Mouse (Mus musculus): ENCODE results near the gene Amdhd2.
"Not testable (repeated sequence)": the region's sequence is repeated elsewhere in the genome, so short reads cannot be mapped to it uniquely, and the experiment has no call there.

Gene Amdhd2

GRCm38 (mm10) chr17:24155742-24156141 lies 7.8 kb downstream of the Amdhd2 start:
- DNase-seq = no peak

- DNase-seq = no peak
These were observed 9.1 kb downstream of the Amdhd2 start for GRCm38 (mm10) chr17:24154463-24154862.

GRCm38 (mm10) chr17:24151890-24152563 lies 11.5 kb downstream of the Amdhd2 start:
- DNase-seq = peak; percentile 88

- DNase-seq = no peak
These were observed 12.2 kb downstream of the Amdhd2 start for GRCm38 (mm10) chr17:24151382-24151781.

- DNase-seq = no peak
These were observed 12.7 kb downstream of the Amdhd2 start, which contains the start of gene Pdpk1 for GRCm38 (mm10) chr17:24150824-24151223. Gene Pdpk1 (minus strand): TSS chr17:24150924.

GRCm38 (mm10) chr17:24149421-24149820 lies 14.1 kb downstream of the Amdhd2 start:
- DNase-seq = no peak

- no peak for DNase-seq
These were observed 20.7 kb downstream of the Amdhd2 start for GRCm38 (mm10) chr17:24142897-24143296.

- DNase-seq = peak; percentile 99
These were observed 22.1 kb downstream of the Amdhd2 start for GRCm38 (mm10) chr17:24141425-24141920.

- peak; percentile 19 for DNase-seq
These were observed 22.6 kb downstream of the Amdhd2 start for GRCm38 (mm10) chr17:24140845-24141424.

GRCm38 (mm10) chr17:24139968-24140367 lies 23.6 kb downstream of the Amdhd2 start:
- DNase-seq = no peak

GRCm38 (mm10) chr17:24139256-24139655 lies 24.3 kb downstream of the Amdhd2 start:
- DNase-seq = no peak

GRCm38 (mm10) chr17:24137226-24137880 lies 26.2 kb downstream of the Amdhd2 start:
- no peak for DNase-seq

GRCm38 (mm10) chr17:24134062-24134461 lies 29.5 kb downstream of the Amdhd2 start:
- DNase-seq = no peak

GRCm38 (mm10) chr17:24132919-24133318 lies 30.6 kb downstream of the Amdhd2 start:
- DNase-seq = not testable (repeated sequence)

GRCm38 (mm10) chr17:24131570-24131969 lies 32.0 kb downstream of the Amdhd2 start:
- DNase-seq = no peak

- DNase-seq = not testable (repeated sequence)
These were observed 34.3 kb downstream of the Amdhd2 start for GRCm38 (mm10) chr17:24129246-24129645.

- no peak for DNase-seq
These were observed 36.0 kb downstream of the Amdhd2 start for GRCm38 (mm10) chr17:24127592-24127991.

- no peak for DNase-seq
These were observed 36.8 kb downstream of the Amdhd2 start for GRCm38 (mm10) chr17:24126801-24127200.

- DNase-seq = no peak
These were observed 44.1 kb downstream of the Amdhd2 start for GRCm38 (mm10) chr17:24119446-24119845.

GRCm38 (mm10) chr17:24113031-24113430 lies 50.5 kb downstream of the Amdhd2 start:
- no peak for DNase-seq

GRCm38 (mm10) chr17:24111256-24111655 lies 52.3 kb downstream of the Amdhd2 start:
- no peak for DNase-seq

GRCm38 (mm10) chr17:24108896-24109295 lies 54.7 kb downstream of the Amdhd2 start:
- no peak for DNase-seq

Measured in retina, postnatal 1 day (tissue).